Mouse (Mus musculus): ENCODE measurements around the gene Nfkbid. TPM values are rescaled to one million over a fixed set of nuclear protein-coding genes. Genes with fewer than 3 reads are reported as not detected.

Gene Nfkbid
- 8.3 and 10.0 TPM in 2 replicates for polyA plus RNA-seq (2012; ENCODE audit: insufficient read depth, low replicate concordance)

DNA sequence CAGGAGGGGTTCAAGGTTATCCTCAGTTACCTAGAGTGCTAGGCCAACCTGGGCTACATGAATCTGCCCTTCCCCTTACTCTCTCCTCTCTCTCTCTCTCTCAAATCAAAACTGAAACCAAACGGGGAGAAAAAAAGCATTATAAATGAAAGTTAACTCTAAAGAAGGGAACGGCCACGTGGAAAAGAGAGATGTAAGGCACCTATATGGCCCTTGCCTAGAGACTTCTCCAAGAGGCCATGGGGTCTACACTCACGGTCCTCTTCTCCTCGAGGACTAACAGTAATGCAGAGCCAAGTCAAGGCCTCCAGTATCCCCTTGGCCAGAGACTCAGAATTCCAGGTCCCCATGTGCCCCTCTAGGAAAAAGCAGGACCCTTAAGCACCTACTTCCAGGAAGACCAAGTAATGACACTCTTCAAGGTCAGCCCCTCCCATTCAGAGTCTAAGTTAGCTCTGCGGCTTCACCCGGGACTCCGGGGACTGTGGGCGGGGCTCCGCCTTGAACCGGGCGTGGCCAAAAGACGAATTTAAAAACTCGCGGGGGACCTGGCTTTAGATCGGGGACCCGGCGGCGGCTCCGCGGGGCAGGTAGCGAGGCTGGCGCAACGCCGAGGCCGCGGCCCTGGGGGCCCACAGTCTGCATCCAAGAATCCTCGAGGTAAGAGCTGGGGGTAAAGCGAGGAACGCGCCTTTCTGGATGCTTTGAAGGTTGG, at the start of gene Nfkbid:
Gene Nfkbid (plus strand): TSS at position 558 of the 715 bp plus-strand sequence.
- Histone ChIP-seq H3K4me1 (peaks cover 85% of the 10 kb centered on the region), H3K27me3 (replicated peaks) (no peaks in the 10 kb centered on the region), H3K4me3 (replicated peaks) (peak within 1 kb of the TSS; percentile 94), H3K9me3 (no peaks in the 10 kb centered on the region), H3K36me3 (replicated peaks; ENCODE audit: low read length) (peaks cover 31% of the 10 kb centered on the region)
- TF ChIP-seq GATA1 (IDR thresholded peaks at IDR 0.05; ENCODE audit: borderline replicate concordance, low read length) (no peak), FLI1 (IDR thresholded peaks at IDR 0.05; ENCODE audit: low read length) (no peak)

DNA sequence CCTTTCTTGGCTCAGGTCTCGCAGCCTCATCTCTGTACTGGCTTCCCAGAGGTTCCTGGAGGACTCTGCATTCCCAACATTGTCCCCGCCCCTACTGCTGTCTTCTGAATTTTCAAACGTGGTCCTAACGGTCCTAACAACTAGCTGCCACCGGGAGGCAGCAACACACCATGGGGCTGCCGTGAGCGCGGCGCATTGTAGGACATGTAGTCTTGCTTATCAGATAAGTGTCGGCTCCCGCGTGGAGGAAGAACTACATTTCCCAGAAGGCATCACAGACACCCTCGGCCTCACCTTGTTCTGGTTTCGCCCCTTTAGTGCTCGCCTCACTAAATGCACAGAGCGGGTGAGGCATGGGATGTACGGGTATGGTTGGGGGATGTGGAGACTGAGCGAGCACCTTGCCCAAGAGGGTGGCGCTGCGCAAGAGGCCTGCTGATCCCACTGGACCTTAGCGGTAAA, 48.0 kb upstream of the Nfkbid start:
- H3K4me1 ChIP-seq: peaks cover 13% of the 10 kb centered on the region
- H3K27me3 ChIP-seq (replicated peaks): peaks cover 24% of the 10 kb centered on the region
- H3K4me3 ChIP-seq (replicated peaks): peak overlapping the region; percentile 96
- TF ChIP-seq GATA1 (IDR thresholded peaks at IDR 0.05; ENCODE audit: borderline replicate concordance, low read length) (peak; percentile 100), FLI1 (IDR thresholded peaks at IDR 0.05; ENCODE audit: low read length) (no peak)
- H3K36me3 ChIP-seq (replicated peaks; ENCODE audit: low read length): no peaks in the 10 kb centered on the region
- H3K9me3 ChIP-seq: no peaks in the 10 kb centered on the region

DNA sequence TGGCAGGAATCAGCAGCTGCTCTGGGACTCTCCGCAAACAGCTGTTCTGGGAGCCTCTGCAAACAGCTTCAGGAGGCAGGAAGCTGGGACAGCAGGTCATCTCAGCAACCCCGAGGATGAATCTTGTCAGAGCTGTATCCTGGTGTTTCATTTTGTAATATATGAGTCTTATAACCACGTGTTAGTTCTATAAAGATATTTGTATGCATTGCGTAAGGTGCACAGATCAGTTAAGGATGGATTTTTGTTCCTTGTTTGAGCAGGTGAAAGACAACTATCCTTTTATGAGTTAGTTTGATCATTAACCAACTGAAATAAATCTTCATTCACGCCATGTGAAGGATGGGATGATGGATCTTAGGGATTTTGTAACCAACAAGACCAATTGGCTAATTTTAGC, 41.5 kb upstream of the Nfkbid start:
- no peak overlapping the region for H3K4me3 ChIP-seq (replicated peaks)
- H3K9me3 ChIP-seq: peaks cover 6% of the 10 kb centered on the region
- TF ChIP-seq FLI1 (IDR thresholded peaks at IDR 0.05; ENCODE audit: low read length) (no peak), GATA1 (IDR thresholded peaks at IDR 0.05; ENCODE audit: borderline replicate concordance, low read length) (no peak)
- H3K27me3 ChIP-seq (replicated peaks): no peaks in the 10 kb centered on the region
- H3K36me3 ChIP-seq (replicated peaks; ENCODE audit: low read length): no peaks in the 10 kb centered on the region
- H3K4me1 ChIP-seq: peaks cover 31% of the 10 kb centered on the region

DNA sequence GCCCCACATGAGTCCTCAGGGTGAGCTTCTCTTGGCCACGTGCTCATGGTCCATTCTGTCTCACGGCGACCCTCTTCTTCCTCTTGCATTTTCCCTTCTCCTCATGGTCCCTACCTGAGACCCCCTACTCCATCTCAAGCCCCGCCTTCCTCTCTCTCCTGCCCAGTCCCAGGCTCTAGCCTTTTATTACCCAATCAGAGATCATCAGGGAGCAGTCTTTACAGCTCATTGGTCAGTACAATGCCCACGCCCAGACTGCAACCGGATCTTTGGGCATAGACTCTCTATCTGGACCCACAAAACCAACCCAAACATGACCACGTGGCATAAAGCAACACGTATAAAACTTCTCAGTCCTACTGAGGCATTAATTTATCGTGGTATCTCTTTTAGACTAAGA, 37.4 kb upstream of the Nfkbid start:
- peaks cover 28% of the 10 kb centered on the region for H3K4me1 ChIP-seq

GRCm38 (mm10) chr7:30392746-30393520, 28.6 kb upstream of the Nfkbid start:
- Histone ChIP-seq H3K4me3 (replicated peaks) (peak overlapping the region; percentile 67), H3K9me3 (no peaks in the 10 kb centered on the region), H3K4me1 (peaks cover 33% of the 10 kb centered on the region), H3K27me3 (replicated peaks) (no peaks in the 10 kb centered on the region), H3K36me3 (replicated peaks; ENCODE audit: low read length) (no peaks in the 10 kb centered on the region)
- TF ChIP-seq FLI1 (IDR thresholded peaks at IDR 0.05; ENCODE audit: low read length) (no peak), GATA1 (IDR thresholded peaks at IDR 0.05; ENCODE audit: borderline replicate concordance, low read length) (no peak)

More for the DNA sequence above, 37.4 kb upstream of the Nfkbid start:
- no peak overlapping the region for H3K4me3 ChIP-seq (replicated peaks)
- no peaks in the 10 kb centered on the region for H3K36me3 ChIP-seq (replicated peaks; ENCODE audit: low read length)
- TF ChIP-seq GATA1 (IDR thresholded peaks at IDR 0.05; ENCODE audit: borderline replicate concordance, low read length) (no peak), FLI1 (IDR thresholded peaks at IDR 0.05; ENCODE audit: low read length) (no peak)
- H3K9me3 ChIP-seq: peaks cover 6% of the 10 kb centered on the region
- H3K27me3 ChIP-seq (replicated peaks): no peaks in the 10 kb centered on the region

GRCm38 (mm10) chr7:30393631-30394030, 27.9 kb upstream of the Nfkbid start:
- peak overlapping the region; percentile 84 for H3K4me3 ChIP-seq (replicated peaks)
- no peaks in the 10 kb centered on the region for H3K27me3 ChIP-seq (replicated peaks)
- H3K9me3 ChIP-seq: no peaks in the 10 kb centered on the region
- no peak for TF ChIP-seq GATA1 (IDR thresholded peaks at IDR 0.05; ENCODE audit: borderline replicate concordance, low read length)
- TF ChIP-seq FLI1 (IDR thresholded peaks at IDR 0.05; ENCODE audit: low read length): no peak
- H3K36me3 ChIP-seq (replicated peaks; ENCODE audit: low read length): no peaks in the 10 kb centered on the region
- peaks cover 33% of the 10 kb centered on the region for H3K4me1 ChIP-seq

DNA sequence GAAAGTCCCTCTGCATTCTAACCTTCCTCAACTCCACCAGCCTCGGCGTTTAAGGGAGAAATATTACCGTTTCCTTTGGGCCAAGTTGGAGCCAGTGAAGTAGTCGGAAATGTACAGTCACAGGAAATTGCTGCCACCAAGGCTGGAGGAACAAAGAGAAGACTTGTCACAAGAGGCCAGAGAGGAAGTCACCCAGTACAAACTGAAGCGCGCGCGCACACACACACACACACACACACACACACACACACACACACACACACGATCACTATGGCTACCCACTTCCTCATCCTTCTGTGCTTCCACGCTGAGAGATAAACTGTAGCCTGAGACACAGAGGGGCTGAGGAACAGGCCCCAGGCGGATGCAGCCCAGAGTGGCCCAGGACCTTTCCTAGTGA, 27.2 kb upstream of the Nfkbid start:
- peaks cover 33% of the 10 kb centered on the region for H3K4me1 ChIP-seq
- no peaks in the 10 kb centered on the region for H3K36me3 ChIP-seq (replicated peaks; ENCODE audit: low read length)
- TF ChIP-seq GATA1 (IDR thresholded peaks at IDR 0.05; ENCODE audit: borderline replicate concordance, low read length): no peak
- TF ChIP-seq FLI1 (IDR thresholded peaks at IDR 0.05; ENCODE audit: low read length): no peak
- H3K9me3 ChIP-seq: no peaks in the 10 kb centered on the region
- peak overlapping the region; percentile 84 for H3K4me3 ChIP-seq (replicated peaks)
- no peaks in the 10 kb centered on the region for H3K27me3 ChIP-seq (replicated peaks)

- peaks cover 36% of the 10 kb centered on the region for H3K4me1 ChIP-seq
- no peaks in the 10 kb centered on the region for H3K9me3 ChIP-seq
- no peak for TF ChIP-seq GATA1 (IDR thresholded peaks at IDR 0.05; ENCODE audit: borderline replicate concordance, low read length)
- no peak for TF ChIP-seq FLI1 (IDR thresholded peaks at IDR 0.05; ENCODE audit: low read length)
- H3K4me3 ChIP-seq (replicated peaks): peak overlapping the region; percentile 83
- H3K36me3 ChIP-seq (replicated peaks; ENCODE audit: low read length): no peaks in the 10 kb centered on the region
- no peaks in the 10 kb centered on the region for H3K27me3 ChIP-seq (replicated peaks)
Observed at GRCm38 (mm10) chr7:30394871-30395270, 26.7 kb upstream of the Nfkbid start.

GRCm38 (mm10) chr7:30399671-30400070, 21.9 kb upstream of the Nfkbid start:
- Histone ChIP-seq H3K4me3 (replicated peaks) (no peak overlapping the region), H3K27me3 (replicated peaks) (no peaks in the 10 kb centered on the region), H3K4me1 (peaks cover 19% of the 10 kb centered on the region), H3K36me3 (replicated peaks; ENCODE audit: low read length) (no peaks in the 10 kb centered on the region), H3K9me3 (no peaks in the 10 kb centered on the region)
- TF ChIP-seq FLI1 (IDR thresholded peaks at IDR 0.05; ENCODE audit: low read length): no peak
- no peak for TF ChIP-seq GATA1 (IDR thresholded peaks at IDR 0.05; ENCODE audit: borderline replicate concordance, low read length)

GRCm38 (mm10) chr7:30402343-30402742, 19.2 kb upstream of the Nfkbid start:
- Histone ChIP-seq H3K9me3 (peaks cover 6% of the 10 kb centered on the region), H3K4me1 (peaks cover 13% of the 10 kb centered on the region), H3K36me3 (replicated peaks; ENCODE audit: low read length) (no peaks in the 10 kb centered on the region), H3K4me3 (replicated peaks) (no peak overlapping the region), H3K27me3 (replicated peaks) (no peaks in the 10 kb centered on the region)
- TF ChIP-seq GATA1 (IDR thresholded peaks at IDR 0.05; ENCODE audit: borderline replicate concordance, low read length) (no peak), FLI1 (IDR thresholded peaks at IDR 0.05; ENCODE audit: low read length) (no peak)

All from megakaryocyte, embryonic 14.5 days (primary cell).